ENCODE assay signal across 14 mouse cellular contexts in genomic region chr2:65891590-65891989, GRCm38 (mm10). TPM values are rescaled to one million over a fixed set of nuclear protein-coding genes. Genes with fewer than 3 reads are reported as not detected.
"Had no signal": no experiment of that assay in that cellular context is flagged by ENCODE, and none has a peak within 500 bp of the region (broad histone marks: within the 10 kb centered on the region; RNA-seq: fewer than 3 reads in every experiment).

No protein-coding gene starts in this region.

- H3K4me3 ChIP-seq: left cerebral cortex, adult 2 months; limb, embryonic 15.5 days; midbrain, embryonic 10.5 days; myocyte; neural tube, embryonic 12.5 days had no signal

- H3K9me3 ChIP-seq: limb, embryonic 15.5 days; midbrain, embryonic 10.5 days; neural tube, embryonic 12.5 days had no signal

- H3K27ac ChIP-seq: left cerebral cortex, adult 2 months; limb, embryonic 15.5 days; midbrain, embryonic 10.5 days; neural tube, embryonic 12.5 days had no signal

- H3K4me1 ChIP-seq: limb, embryonic 15.5 days had no signal

- H3K4me2 ChIP-seq: limb, embryonic 15.5 days; lung, embryonic 14.5 days; neural tube, embryonic 12.5 days had no signal

- H3K27me3 ChIP-seq: limb, embryonic 15.5 days; neural tube, embryonic 12.5 days had no signal

- H3K9ac ChIP-seq: limb, embryonic 15.5 days; lung, embryonic 14.5 days; neural tube, embryonic 12.5 days had no signal

- H3K36me3 ChIP-seq: limb, embryonic 15.5 days; midbrain, embryonic 10.5 days; neural tube, embryonic 12.5 days had no signal

- DNase-seq: kidney, adult 2 months; kidney, postnatal 25 days; lung, embryonic 14.5 days; lung, postnatal 10 days; lung, postnatal 4 days; right cerebral cortex, adult 18-20 months; right cerebral cortex, postnatal 25 days; thymus, postnatal 36 days had no signal

RNA-seq across cellular contexts. Expression of gene Csrnp3, which starts 46.0 kb away (rescaled TPM):
- polyA plus RNA-seq: liver, embryonic 16.5 days had no signal
